Mouse (Mus musculus): ENCODE data around the gene Dhx9. TPM values are rescaled to one million over a fixed set of nuclear protein-coding genes. Genes with fewer than 3 reads are reported as not detected.
A peak's percentile ranks its signal among the peaks of the same experiment; 100 is the strongest.
"Not testable (repeated sequence)": the region's sequence is repeated elsewhere in the genome, so short reads cannot be mapped to it uniquely, and the experiment has no call there.

Dhx9 gene
- polyA plus RNA-seq, 1 experiment from 2014 or later = 30.9 TPM

GRCm38 (mm10) chr1:153437536-153437935, 49.9 kb downstream of the Dhx9 start:
- no peaks in the 10 kb centered on the region for H3K36me3 ChIP-seq
- no peak for ATAC-seq (ENCODE audit: insufficient read depth, low FRiP score, low read depth)
- WGBS = 85% methylated on average over 11 of the region's 11 CpGs
- H3K4me2 ChIP-seq = no peak overlapping the region
- H3K9me3 ChIP-seq = no peaks in the 10 kb centered on the region
- H3K9ac ChIP-seq = no peak overlapping the region
- no peak overlapping the region for H3K4me3 ChIP-seq (replicated peaks)
- no peaks in the 10 kb centered on the region for H3K27me3 ChIP-seq (replicated peaks)
- H3K27ac ChIP-seq = no peak overlapping the region
- H3K4me1 ChIP-seq = no peaks in the 10 kb centered on the region

- no peak for ATAC-seq (ENCODE audit: insufficient read depth, low FRiP score, low read depth)
- H3K4me3 ChIP-seq (replicated peaks) = no peak overlapping the region
- no peaks in the 10 kb centered on the region for H3K9me3 ChIP-seq
- H3K9ac ChIP-seq = no peak overlapping the region
- no peak overlapping the region for H3K4me2 ChIP-seq
- no peaks in the 10 kb centered on the region for H3K27me3 ChIP-seq (replicated peaks)
- no peaks in the 10 kb centered on the region for H3K4me1 ChIP-seq
- no peak overlapping the region for H3K27ac ChIP-seq
- H3K36me3 ChIP-seq = no peaks in the 10 kb centered on the region
- WGBS = 86% methylated on average over 5 of the region's 5 CpGs
Measured at GRCm38 (mm10) chr1:153433851-153434589, 53.4 kb downstream of the Dhx9 start.

DNA sequence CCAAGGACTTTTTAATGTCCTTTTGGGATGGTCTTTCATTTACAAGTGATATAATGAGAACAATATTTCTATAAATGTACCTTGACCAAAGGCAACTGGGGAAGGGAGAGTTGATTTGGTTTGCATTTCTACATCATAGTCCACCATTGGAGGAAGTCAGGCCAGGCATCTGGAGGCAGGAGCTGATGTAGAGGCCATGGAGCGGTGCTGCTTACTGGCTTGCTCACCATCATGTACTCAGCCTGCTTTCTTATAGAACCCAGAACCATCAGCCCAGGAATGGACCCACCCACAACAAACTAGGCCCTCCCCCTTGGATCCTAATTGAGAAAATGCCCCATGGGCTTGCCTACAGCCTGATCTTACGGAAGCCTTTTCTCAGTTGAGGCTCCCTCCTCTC, 55.1 kb downstream of the Dhx9 start:
- ATAC-seq (ENCODE audit: insufficient read depth, low FRiP score, low read depth) = no peak
- Histone ChIP-seq H3K36me3 (no peaks in the 10 kb centered on the region), H3K4me3 (replicated peaks) (no peak overlapping the region), H3K27ac (no peak overlapping the region), H3K27me3 (replicated peaks) (no peaks in the 10 kb centered on the region), H3K9me3 (no peaks in the 10 kb centered on the region), H3K4me2 (no peak overlapping the region), H3K9ac (no peak overlapping the region), H3K4me1 (no peaks in the 10 kb centered on the region)
- 96% methylated on average over 2 of the region's 2 CpGs for WGBS

- H3K36me3 ChIP-seq = no peaks in the 10 kb centered on the region
- H3K4me3 ChIP-seq (replicated peaks) = no peak overlapping the region
- no peak for ATAC-seq (ENCODE audit: insufficient read depth, low FRiP score, low read depth)
- H3K27ac ChIP-seq = no peak overlapping the region
- H3K9ac ChIP-seq = no peak overlapping the region
- no peaks in the 10 kb centered on the region for H3K4me1 ChIP-seq
- no peak overlapping the region for H3K4me2 ChIP-seq
- H3K27me3 ChIP-seq (replicated peaks) = no peaks in the 10 kb centered on the region
- WGBS = 74% methylated on average over 10 of the region's 10 CpGs
- H3K9me3 ChIP-seq = no peaks in the 10 kb centered on the region
Measured at GRCm38 (mm10) chr1:153431701-153432100, 55.8 kb downstream of the Dhx9 start.

DNA sequence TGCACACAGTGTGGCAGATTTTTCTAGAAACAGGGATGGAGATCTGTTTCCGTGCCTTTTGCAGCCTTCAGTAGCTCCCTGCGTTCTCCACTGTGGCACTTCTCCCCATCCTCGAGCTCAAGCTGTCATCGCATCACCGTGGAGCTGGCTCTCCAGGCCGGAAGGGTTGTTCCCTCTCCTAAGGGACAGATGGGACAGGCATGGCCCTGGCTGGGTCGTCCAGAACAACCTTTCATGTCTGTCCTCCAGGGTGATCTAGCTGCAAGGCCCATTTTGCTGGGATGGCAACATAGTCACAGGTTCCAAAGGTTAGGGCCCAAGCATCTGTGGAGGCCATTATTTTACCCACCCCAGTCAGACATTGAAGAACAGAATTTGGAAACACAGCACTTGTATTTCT, 56.3 kb downstream of the Dhx9 start:
- H3K27me3 ChIP-seq (replicated peaks) = no peaks in the 10 kb centered on the region
- 79% methylated on average over 7 of the region's 7 CpGs for WGBS
- H3K9me3 ChIP-seq = no peaks in the 10 kb centered on the region
- H3K27ac ChIP-seq = no peak overlapping the region
- no peak for ATAC-seq (ENCODE audit: insufficient read depth, low FRiP score, low read depth)
- H3K36me3 ChIP-seq = no peaks in the 10 kb centered on the region
- no peaks in the 10 kb centered on the region for H3K4me1 ChIP-seq
- no peak overlapping the region for H3K4me2 ChIP-seq
- no peak overlapping the region for H3K4me3 ChIP-seq (replicated peaks)
- no peak overlapping the region for H3K9ac ChIP-seq

GRCm38 (mm10) chr1:153424770-153425584, 62.5 kb downstream of the Dhx9 start, which contains the start of gene Shcbp1l:
Gene Shcbp1l, plus strand, starts transcription at chr1:153425162.
- Histone ChIP-seq H3K9me3 (no peaks in the 10 kb centered on the region), H3K4me1 (peaks cover 5% of the 10 kb centered on the region; the same call in 1 of the 2 replicates)
- 3% methylated on average over 60 of the region's 60 CpGs for WGBS

GRCm38 (mm10) chr1:153424271-153424670, 63.2 kb downstream of the Dhx9 start:
- no peak overlapping the region for H3K9ac ChIP-seq
- H3K27ac ChIP-seq = no peak overlapping the region
- 14% methylated on average over 12 of the region's 12 CpGs for WGBS
- 0 out of 2 replicates have a peak, but pooled peaks cover 3% of the 10 kb centered on the region for H3K27me3 ChIP-seq (replicated peaks)
- peak overlapping the region; percentile 54 for H3K4me3 ChIP-seq (replicated peaks)
- H3K36me3 ChIP-seq = no peaks in the 10 kb centered on the region
- H3K4me1 ChIP-seq = peaks cover 5% of the 10 kb centered on the region; the same call in 1 of the 2 replicates
- H3K9me3 ChIP-seq = no peaks in the 10 kb centered on the region
- ATAC-seq (ENCODE audit: insufficient read depth, low FRiP score, low read depth) = peak; percentile 70; the same call in 1 of the 2 replicates
- H3K4me2 ChIP-seq = peak overlapping the region; percentile 99

More at GRCm38 (mm10) chr1:153424770-153425584, 62.5 kb downstream of the Dhx9 start, which contains the start of gene Shcbp1l:
- ATAC-seq (ENCODE audit: insufficient read depth, low FRiP score, low read depth) = peak; percentile 91
- H3K27me3 ChIP-seq (replicated peaks) = 0 out of 2 replicates have a peak, but pooled peaks cover 3% of the 10 kb centered on the region
- H3K4me2 ChIP-seq = peak within 1 kb of the TSS; percentile 99
- H3K36me3 ChIP-seq = no peaks in the 10 kb centered on the region
- 0 out of 2 replicates have a peak within 1 kb of the TSS, but pooled peaks have one; percentile 13 for H3K9ac ChIP-seq
- H3K27ac ChIP-seq = no peak within 1 kb of the TSS
- peak within 1 kb of the TSS; percentile 54 for H3K4me3 ChIP-seq (replicated peaks)

- H3K27me3 ChIP-seq (replicated peaks); H3K36me3 ChIP-seq; H3K4me2 ChIP-seq; H3K9me3 ChIP-seq; H3K27ac ChIP-seq; H3K4me3 ChIP-seq (replicated peaks); H3K9ac ChIP-seq; H3K4me1 ChIP-seq; ATAC-seq (ENCODE audit: insufficient read depth, low FRiP score, low read depth): not testable (repeated sequence)
- 74% methylated on average over 4 of the region's 4 CpGs for WGBS
Measured at GRCm38 (mm10) chr1:153417805-153418204, 69.7 kb downstream of the Dhx9 start.

DNA sequence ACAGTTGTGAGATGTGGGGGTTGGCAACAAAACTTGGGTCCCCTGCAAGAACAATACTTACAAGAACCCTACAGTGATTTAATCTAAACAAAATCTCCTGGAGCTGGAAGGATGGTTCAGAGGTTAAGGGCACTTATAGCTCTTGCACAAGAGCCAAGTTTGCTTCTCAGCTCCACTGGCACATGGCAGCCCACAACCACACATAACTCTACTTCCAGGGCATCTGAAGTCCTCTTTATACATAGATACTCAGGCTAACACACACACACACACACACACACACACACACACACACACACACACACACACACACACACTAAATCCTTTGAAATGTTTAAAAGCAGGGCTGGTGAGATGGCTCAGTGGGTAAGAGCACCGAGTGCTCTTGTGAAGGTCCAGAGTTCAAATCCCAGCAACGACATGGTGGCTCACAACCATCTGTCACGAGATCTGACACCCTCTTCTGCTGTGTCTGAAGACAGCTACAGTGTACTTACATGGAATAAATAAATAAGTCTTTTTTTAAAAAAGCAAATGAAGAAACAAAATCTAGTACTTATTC, 71.1 kb downstream of the Dhx9 start:
- H3K27me3 ChIP-seq (replicated peaks); ATAC-seq (ENCODE audit: insufficient read depth, low FRiP score, low read depth); H3K9ac ChIP-seq; H3K4me3 ChIP-seq (replicated peaks); H3K4me2 ChIP-seq; H3K4me1 ChIP-seq; H3K9me3 ChIP-seq; H3K36me3 ChIP-seq; H3K27ac ChIP-seq: not testable (repeated sequence)
- 71% methylated on average over 3 of the region's 3 CpGs for WGBS

DNA sequence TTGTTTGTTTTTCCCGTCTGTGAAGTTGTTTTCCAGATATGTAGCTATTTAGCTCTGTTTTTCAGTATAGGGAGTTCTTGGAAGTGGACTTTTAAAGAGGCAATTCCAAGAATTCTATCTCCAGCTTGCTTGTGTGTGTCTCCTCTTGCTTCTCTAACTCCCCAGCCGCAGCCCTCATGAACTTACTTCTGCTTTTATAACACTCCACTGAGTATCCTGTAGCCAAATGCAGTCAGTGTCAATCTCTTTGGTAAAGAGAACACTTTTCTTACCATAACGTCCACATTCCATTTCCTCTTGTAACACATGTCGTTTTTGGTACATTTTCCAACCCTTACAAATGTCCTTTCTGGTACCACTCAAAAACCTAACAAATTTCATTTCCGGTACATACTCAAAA, 71.7 kb downstream of the Dhx9 start:
- H3K4me2 ChIP-seq; H3K9me3 ChIP-seq; H3K4me3 ChIP-seq (replicated peaks); H3K27ac ChIP-seq; H3K9ac ChIP-seq; H3K27me3 ChIP-seq (replicated peaks); ATAC-seq (ENCODE audit: insufficient read depth, low FRiP score, low read depth); H3K36me3 ChIP-seq; H3K4me1 ChIP-seq: not testable (repeated sequence)
- WGBS = 69% methylated on average over 3 of the region's 5 CpGs

DNA sequence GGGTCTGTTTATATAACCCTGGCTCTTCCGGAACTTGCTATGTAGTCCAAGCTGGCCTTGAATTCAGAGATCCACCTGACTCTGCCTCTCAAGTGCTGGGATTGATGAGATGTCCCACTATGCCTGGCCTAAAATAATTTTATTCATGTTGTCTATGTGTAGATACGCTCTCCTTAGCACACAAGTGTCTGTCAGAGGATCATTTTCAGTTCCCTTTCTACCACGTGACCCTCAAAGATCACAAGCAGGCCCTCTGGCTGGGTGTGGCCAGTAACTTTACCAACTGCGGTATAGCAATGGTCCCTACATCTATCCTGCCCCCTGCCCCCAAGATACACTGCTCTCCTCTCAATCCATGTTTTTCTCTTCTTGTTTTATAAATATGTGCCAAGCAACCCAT, 72.5 kb downstream of the Dhx9 start:
- Histone ChIP-seq H3K27me3 (replicated peaks) (no peaks in the 10 kb centered on the region), H3K9me3 (no peaks in the 10 kb centered on the region), H3K4me3 (replicated peaks) (no peak overlapping the region), H3K36me3 (no peaks in the 10 kb centered on the region), H3K4me2 (no peak overlapping the region), H3K4me1 (no peaks in the 10 kb centered on the region), H3K27ac (no peak overlapping the region), H3K9ac (no peak overlapping the region)
- WGBS = 76% methylated on average over 4 of the region's 4 CpGs
- ATAC-seq (ENCODE audit: insufficient read depth, low FRiP score, low read depth) = no peak

Data from stomach, embryonic 15.5 days (tissue).